Mouse (Mus musculus): ENCODE results near the gene Synpo2l. TPM values are rescaled to one million over a fixed set of nuclear protein-coding genes. Genes with fewer than 3 reads are reported as not detected.

Synpo2l gene
- total RNA-seq, 1 experiment: 1.1 TPM

GRCm38 (mm10) chr14:20635546-20635945, 32.6 kb downstream of the Synpo2l start:
- Histone ChIP-seq H3K9me3 (ENCODE audit: control insufficient read depth, insufficient read depth, low read depth, low read length) (no peaks in the 10 kb centered on the region), H3K27ac (ENCODE audit: insufficient read depth, low read depth, low read length, poor library complexity, severe bottlenecking) (no peak overlapping the region), H3K36me3 (ENCODE audit: control insufficient read depth, insufficient read depth, low read length, poor library complexity, severe bottlenecking) (no peaks in the 10 kb centered on the region; the same call in 1 of the 2 replicates), H3K4me3 (ENCODE audit: insufficient read depth in 1 of 2, low read depth in 1 of 2, low read length in 2 of 2, poor library complexity in 1 of 2, severe bottlenecking in 1 of 2) (no peak overlapping the region), H3K9ac (ENCODE audit: insufficient read depth, low read depth, low read length, poor library complexity, severe bottlenecking) (no peak overlapping the region), H3K4me1 (ENCODE audit: control insufficient read depth in 2 of 2, insufficient read depth in 2 of 2, low read length in 2 of 2, poor library complexity in 1 of 2) (no peaks in the 10 kb centered on the region; a peak in 1 of 4 replicates)
- DNase-seq (ENCODE audit: low read depth, low spot score): no peak
- TF ChIP-seq ZC3H11A (IDR thresholded peaks at IDR 0.05; ENCODE audit: borderline replicate concordance, low read depth, low read length): no peak
- TF ChIP-seq ZNF384 (IDR thresholded peaks at IDR 0.05; ENCODE audit: low read depth, low read length): no peak
- TF ChIP-seq CHD2 (IDR thresholded peaks at IDR 0.05; ENCODE audit: low read depth, low read length): no peak
- TF ChIP-seq MAFK (IDR thresholded peaks at IDR 0.05; ENCODE audit: insufficient read depth, low read depth, low read length): no peak
- no peak for TF ChIP-seq HCFC1 (IDR thresholded peaks at IDR 0.05; ENCODE audit: borderline replicate concordance, insufficient read depth, low read length)
- in situ Hi-C loops (cut with MboI; ENCODE audit: low sequenced_read_pairs in 2 of 2, unreplicated experiment in 2 of 2): no loop called here

GRCm38 (mm10) chr14:20631253-20631652, 36.9 kb downstream of the Synpo2l start:
- no peaks in the 10 kb centered on the region; the same call in 1 of the 2 replicates for H3K36me3 ChIP-seq (ENCODE audit: control insufficient read depth, insufficient read depth, low read length, poor library complexity, severe bottlenecking)
- TF ChIP-seq ZNF384 (IDR thresholded peaks at IDR 0.05; ENCODE audit: low read depth, low read length) (no peak), HCFC1 (IDR thresholded peaks at IDR 0.05; ENCODE audit: borderline replicate concordance, insufficient read depth, low read length) (no peak), MAFK (IDR thresholded peaks at IDR 0.05; ENCODE audit: insufficient read depth, low read depth, low read length) (no peak), CHD2 (IDR thresholded peaks at IDR 0.05; ENCODE audit: low read depth, low read length) (no peak), ZC3H11A (IDR thresholded peaks at IDR 0.05; ENCODE audit: borderline replicate concordance, low read depth, low read length) (no peak)
- no peak overlapping the region for H3K9ac ChIP-seq (ENCODE audit: insufficient read depth, low read depth, low read length, poor library complexity, severe bottlenecking)
- no peak overlapping the region for H3K4me3 ChIP-seq (ENCODE audit: insufficient read depth in 1 of 2, low read depth in 1 of 2, low read length in 2 of 2, poor library complexity in 1 of 2, severe bottlenecking in 1 of 2)
- no peaks in the 10 kb centered on the region for H3K9me3 ChIP-seq (ENCODE audit: control insufficient read depth, insufficient read depth, low read depth, low read length)
- DNase-seq (ENCODE audit: low read depth, low spot score): no peak
- H3K27ac ChIP-seq (ENCODE audit: insufficient read depth, low read depth, low read length, poor library complexity, severe bottlenecking): no peak overlapping the region
- 0 out of 4 replicates have a peak, but pooled peaks cover 0 to 2% of the 10 kb centered on the region in 2 experiments for H3K4me1 ChIP-seq (ENCODE audit: control insufficient read depth in 2 of 2, insufficient read depth in 2 of 2, low read length in 2 of 2, poor library complexity in 1 of 2)
- in situ Hi-C loops (cut with MboI; ENCODE audit: low sequenced_read_pairs in 2 of 2, unreplicated experiment in 2 of 2): no loop called here

GRCm38 (mm10) chr14:20626971-20627370, 41.2 kb downstream of the Synpo2l start:
- in situ Hi-C loops (cut with MboI; ENCODE audit: low sequenced_read_pairs in 2 of 2, unreplicated experiment in 2 of 2): no loop called here
- TF ChIP-seq HCFC1 (IDR thresholded peaks at IDR 0.05; ENCODE audit: borderline replicate concordance, insufficient read depth, low read length): no peak
- TF ChIP-seq ZC3H11A (IDR thresholded peaks at IDR 0.05; ENCODE audit: borderline replicate concordance, low read depth, low read length): no peak
- TF ChIP-seq CHD2 (IDR thresholded peaks at IDR 0.05; ENCODE audit: low read depth, low read length): no peak
- no peak for TF ChIP-seq ZNF384 (IDR thresholded peaks at IDR 0.05; ENCODE audit: low read depth, low read length)
- no peak for TF ChIP-seq MAFK (IDR thresholded peaks at IDR 0.05; ENCODE audit: insufficient read depth, low read depth, low read length)
- peaks cover 2 to 3% of the 10 kb centered on the region in 2 experiments; a peak in 1 of 4 replicates for H3K4me1 ChIP-seq (ENCODE audit: control insufficient read depth in 2 of 2, insufficient read depth in 2 of 2, low read length in 2 of 2, poor library complexity in 1 of 2)
- H3K4me3 ChIP-seq (ENCODE audit: insufficient read depth in 1 of 2, low read depth in 1 of 2, low read length in 2 of 2, poor library complexity in 1 of 2, severe bottlenecking in 1 of 2): no peak overlapping the region
- H3K27ac ChIP-seq (ENCODE audit: insufficient read depth, low read depth, low read length, poor library complexity, severe bottlenecking): no peak overlapping the region
- DNase-seq (ENCODE audit: low read depth, low spot score): no peak
- no peaks in the 10 kb centered on the region for H3K9me3 ChIP-seq (ENCODE audit: control insufficient read depth, insufficient read depth, low read depth, low read length)
- no peaks in the 10 kb centered on the region; the same call in 1 of the 2 replicates for H3K36me3 ChIP-seq (ENCODE audit: control insufficient read depth, insufficient read depth, low read length, poor library complexity, severe bottlenecking)
- no peak overlapping the region for H3K9ac ChIP-seq (ENCODE audit: insufficient read depth, low read depth, low read length, poor library complexity, severe bottlenecking)

- in situ Hi-C loops (cut with MboI; ENCODE audit: low sequenced_read_pairs in 2 of 2, unreplicated experiment in 2 of 2): no loop called here
These were observed 41.7 kb downstream of the Synpo2l start for GRCm38 (mm10) chr14:20626447-20626846.

More at GRCm38 (mm10) chr14:20626447-20626846, 41.7 kb downstream of the Synpo2l start:
- Histone ChIP-seq H3K9me3 (ENCODE audit: control insufficient read depth, insufficient read depth, low read depth, low read length) (no peaks in the 10 kb centered on the region), H3K4me3 (ENCODE audit: insufficient read depth in 1 of 2, low read depth in 1 of 2, low read length in 2 of 2, poor library complexity in 1 of 2, severe bottlenecking in 1 of 2) (no peak overlapping the region), H3K36me3 (ENCODE audit: control insufficient read depth, insufficient read depth, low read length, poor library complexity, severe bottlenecking) (no peaks in the 10 kb centered on the region; the same call in 1 of the 2 replicates), H3K9ac (ENCODE audit: insufficient read depth, low read depth, low read length, poor library complexity, severe bottlenecking) (no peak overlapping the region), H3K27ac (ENCODE audit: insufficient read depth, low read depth, low read length, poor library complexity, severe bottlenecking) (no peak overlapping the region), H3K4me1 (ENCODE audit: control insufficient read depth in 2 of 2, insufficient read depth in 2 of 2, low read length in 2 of 2, poor library complexity in 1 of 2) (peaks cover 2 to 3% of the 10 kb centered on the region in 2 experiments; a peak in 1 of 4 replicates)
- TF ChIP-seq HCFC1 (IDR thresholded peaks at IDR 0.05; ENCODE audit: borderline replicate concordance, insufficient read depth, low read length) (no peak), ZNF384 (IDR thresholded peaks at IDR 0.05; ENCODE audit: low read depth, low read length) (no peak), ZC3H11A (IDR thresholded peaks at IDR 0.05; ENCODE audit: borderline replicate concordance, low read depth, low read length) (no peak), CHD2 (IDR thresholded peaks at IDR 0.05; ENCODE audit: low read depth, low read length) (no peak), MAFK (IDR thresholded peaks at IDR 0.05; ENCODE audit: insufficient read depth, low read depth, low read length) (no peak)
- no peak for DNase-seq (ENCODE audit: low read depth, low spot score)
